Mouse (Mus musculus): ENCODE results near the gene Casc3.

Casc3 gene

DNA sequence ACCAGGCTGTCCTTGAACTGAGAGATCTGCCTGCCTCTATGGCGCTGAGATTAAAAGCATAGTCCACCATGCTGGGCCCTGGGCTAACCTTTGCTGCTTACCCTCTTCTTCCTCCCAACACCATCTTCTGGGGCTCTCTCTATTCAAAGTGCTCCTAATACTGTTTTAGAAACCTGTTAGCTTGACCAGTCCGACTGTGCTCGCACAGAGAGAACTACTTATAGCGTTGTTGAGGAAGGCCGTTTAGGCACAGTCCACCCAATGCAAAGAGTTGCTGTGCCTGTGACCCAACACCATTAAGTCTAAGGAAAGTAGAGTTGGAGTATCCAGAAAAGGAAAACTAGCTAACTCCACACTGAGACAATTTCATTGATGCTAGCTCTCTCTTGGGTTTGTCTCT lies 16.6 kb upstream of the Casc3 start:
- in situ Hi-C loops (cut with MboI, MseI): loop anchor here (5.0 to 25.0 kb wide), 5 partner anchors 46 to 1651 kb away; partner anchors contain the start of genes Csf3 (in 1 of the 2) and Thra (in 1 of the 2)

- in situ Hi-C loops (cut with MboI, MseI): loop anchor here (5.0 to 25.0 kb wide), 5 partner anchors 46 to 1651 kb away; partner anchors contain the start of genes Csf3 (in 1 of the 2) and Thra (in 1 of the 2)
Measured at GRCm38 (mm10) chr11:98788550-98789218, 16.0 kb upstream of the Casc3 start.

DNA sequence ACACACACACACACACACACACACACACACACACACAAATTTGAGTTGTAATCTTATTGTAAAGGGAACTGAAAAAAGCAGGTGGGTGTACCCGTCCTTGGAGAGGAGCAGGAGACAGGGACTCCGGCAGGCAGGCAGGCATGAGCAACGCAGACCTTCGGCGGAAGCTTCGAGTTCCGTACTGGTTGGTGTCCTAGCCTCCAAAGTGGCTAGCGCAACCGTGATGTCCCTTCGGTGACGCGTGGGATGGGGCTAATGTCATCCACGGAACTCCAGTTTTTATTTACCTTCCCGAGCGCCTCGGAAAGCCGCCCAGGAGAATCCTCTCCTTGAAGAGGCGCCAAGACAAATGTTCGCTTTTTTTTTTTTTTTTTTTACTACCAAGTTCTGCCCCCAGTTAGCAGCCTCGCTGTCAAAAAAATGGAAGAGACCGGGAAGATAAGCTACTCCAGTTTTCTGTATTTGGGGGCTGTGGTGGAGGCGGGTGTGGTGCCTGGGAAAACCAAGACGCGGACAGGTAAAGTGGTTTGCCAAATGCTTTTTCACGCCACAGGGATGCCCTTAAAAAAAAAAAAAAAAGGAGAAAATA lies 15.4 kb upstream of the Casc3 start:
- in situ Hi-C loops (cut with MboI, MseI): loop anchor here (5.0 to 25.0 kb wide), 5 partner anchors 47 to 1652 kb away; partner anchors contain the start of genes Csf3 (in 1 of the 2) and Thra (in 1 of the 2)

DNA sequence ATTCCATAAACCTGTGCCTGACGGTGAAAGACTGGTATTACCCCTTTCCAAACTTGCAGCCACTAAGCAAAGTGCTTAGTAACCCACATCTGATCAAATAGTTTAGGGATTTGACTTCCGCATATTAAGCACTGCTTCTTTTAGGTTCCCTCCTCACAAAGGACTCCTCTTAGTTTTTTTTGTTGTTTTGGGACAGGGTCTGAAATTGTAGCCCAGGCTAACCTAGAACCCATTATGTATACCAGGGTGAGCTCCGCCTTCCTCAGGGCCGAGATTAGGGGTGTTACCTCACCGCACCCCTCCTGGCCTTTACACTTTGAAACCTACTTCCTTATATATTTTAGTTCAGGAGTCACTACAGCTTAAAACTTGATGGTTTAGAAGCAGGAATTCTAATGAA lies 14.9 kb upstream of the Casc3 start:
- in situ Hi-C loops (cut with MboI, MseI): loop anchor here (5.0 to 25.0 kb wide), 5 partner anchors 48 to 1653 kb away; partner anchors contain the start of genes Csf3 (in 1 of the 2) and Thra (in 1 of the 2)

- in situ Hi-C loops (cut with MboI, MseI): loop anchor here in 1 of 2 experiments (25.0 kb wide), 1 partner anchor 1653 kb away; no protein-coding TSS in a partner anchor
Measured at GRCm38 (mm10) chr11:98790631-98791205, 14.0 kb upstream of the Casc3 start.

- in situ Hi-C loops (cut with MboI, MseI): loop anchor here in 1 of 2 experiments (25.0 kb wide), 1 partner anchor 1654 kb away; no protein-coding TSS in a partner anchor
Measured at GRCm38 (mm10) chr11:98791448-98791847, 13.3 kb upstream of the Casc3 start.

DNA sequence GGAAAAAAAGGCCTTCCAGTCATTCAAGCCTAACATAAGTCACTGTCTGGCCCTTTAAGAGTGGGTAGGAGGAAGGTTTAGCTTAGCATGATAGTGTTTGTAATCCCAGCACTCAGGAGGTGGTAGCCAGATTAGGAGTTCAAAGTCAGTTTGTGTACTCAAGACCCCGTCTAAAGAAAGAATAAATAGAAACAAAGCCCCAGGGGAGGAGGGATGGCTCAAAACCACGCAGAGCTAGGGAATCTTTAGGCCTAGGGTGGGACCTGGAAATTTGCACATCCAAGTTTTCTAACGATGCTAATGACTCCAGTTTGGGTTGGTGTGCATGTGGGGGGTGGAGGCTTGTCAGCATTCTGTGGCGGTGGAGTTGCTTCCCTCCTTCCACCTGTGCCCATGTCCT lies 12.6 kb upstream of the Casc3 start:
- in situ Hi-C loops (cut with MboI, MseI): loop anchor here in 1 of 2 experiments (25.0 kb wide), 1 partner anchor 1655 kb away; no protein-coding TSS in a partner anchor

DNA sequence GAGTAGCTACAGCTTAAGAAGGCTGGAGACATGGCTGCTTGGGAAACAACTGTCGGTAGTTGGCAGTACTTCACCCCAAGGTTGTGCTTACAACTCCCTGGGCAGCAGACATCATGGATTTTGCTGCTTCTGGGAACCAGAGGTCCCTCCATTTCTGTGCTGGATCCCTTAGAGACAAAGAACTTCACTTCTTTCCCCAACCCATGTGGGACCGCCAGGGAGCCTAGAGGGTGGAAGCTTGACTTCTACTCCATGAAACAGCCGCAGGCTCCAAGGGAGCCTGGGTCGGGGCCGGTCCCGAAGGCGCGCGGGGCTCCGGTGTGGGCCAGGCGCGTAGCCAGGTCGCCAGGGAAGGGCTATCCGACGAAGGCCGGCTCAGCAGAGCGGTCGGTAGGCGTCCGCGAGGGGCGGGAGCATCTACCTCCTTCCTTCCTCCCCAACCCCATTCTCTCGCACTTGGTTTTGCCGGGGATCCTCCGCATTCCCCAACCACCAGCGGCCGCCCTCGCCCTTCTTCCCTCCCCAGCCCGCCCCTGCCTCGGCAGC lies 10.2 kb upstream of the Casc3 start:
- in situ Hi-C loops (cut with MboI, MseI): loop anchor here in 1 of 2 experiments (25.0 kb wide), 1 partner anchor 1657 kb away; no protein-coding TSS in a partner anchor

DNA sequence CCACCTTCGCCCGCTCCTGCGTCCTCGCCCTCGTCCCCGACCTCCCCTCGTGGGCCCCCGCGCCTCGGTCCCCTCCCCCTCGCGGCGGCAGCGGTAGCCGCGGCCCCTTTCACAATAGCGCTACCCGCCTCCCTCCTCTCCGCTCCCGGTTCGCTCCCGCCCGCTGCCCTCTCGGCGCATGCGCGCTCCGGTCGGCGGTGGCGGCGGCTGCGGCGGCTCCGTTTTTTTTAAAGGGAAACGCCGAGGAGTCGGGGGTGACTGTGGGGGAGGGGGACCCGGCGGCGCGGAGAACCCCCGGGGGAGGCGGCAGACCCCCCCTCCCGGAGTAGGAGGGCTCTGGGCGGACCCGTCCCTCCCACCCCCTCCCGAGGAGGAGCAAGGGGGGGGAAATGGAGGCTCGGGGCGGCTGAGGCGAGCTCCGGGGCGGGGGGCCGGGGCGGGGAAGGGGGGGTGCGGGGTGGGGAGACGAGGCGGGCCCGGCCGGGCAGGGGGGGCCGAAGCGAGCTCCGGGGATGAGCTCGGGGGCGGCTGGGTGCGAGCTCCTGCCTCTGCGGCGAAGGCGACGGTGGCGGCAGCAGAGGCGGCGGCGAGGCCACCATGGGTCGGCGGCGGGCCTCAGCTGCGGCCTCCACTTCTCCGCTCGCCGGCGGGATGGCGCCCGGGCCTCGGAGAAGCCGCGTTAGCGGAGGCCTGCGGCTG lies 9.5 kb upstream of the Casc3 start, which contains the start of gene Msl1:
Gene Msl1 (plus strand): TSS at position 502 of the 699 bp plus-strand sequence.
- in situ Hi-C loops (cut with MboI, MseI): loop anchor here in 1 of 2 experiments (25.0 kb wide), 1 partner anchor 1658 kb away; no protein-coding TSS in a partner anchor

GRCm38 (mm10) chr11:98795714-98796514 lies 8.8 kb upstream of the Casc3 start:
- in situ Hi-C loops (cut with MboI, MseI): loop anchor here in 1 of 2 experiments (25.0 kb wide), 1 partner anchor 1659 kb away; no protein-coding TSS in a partner anchor

DNA sequence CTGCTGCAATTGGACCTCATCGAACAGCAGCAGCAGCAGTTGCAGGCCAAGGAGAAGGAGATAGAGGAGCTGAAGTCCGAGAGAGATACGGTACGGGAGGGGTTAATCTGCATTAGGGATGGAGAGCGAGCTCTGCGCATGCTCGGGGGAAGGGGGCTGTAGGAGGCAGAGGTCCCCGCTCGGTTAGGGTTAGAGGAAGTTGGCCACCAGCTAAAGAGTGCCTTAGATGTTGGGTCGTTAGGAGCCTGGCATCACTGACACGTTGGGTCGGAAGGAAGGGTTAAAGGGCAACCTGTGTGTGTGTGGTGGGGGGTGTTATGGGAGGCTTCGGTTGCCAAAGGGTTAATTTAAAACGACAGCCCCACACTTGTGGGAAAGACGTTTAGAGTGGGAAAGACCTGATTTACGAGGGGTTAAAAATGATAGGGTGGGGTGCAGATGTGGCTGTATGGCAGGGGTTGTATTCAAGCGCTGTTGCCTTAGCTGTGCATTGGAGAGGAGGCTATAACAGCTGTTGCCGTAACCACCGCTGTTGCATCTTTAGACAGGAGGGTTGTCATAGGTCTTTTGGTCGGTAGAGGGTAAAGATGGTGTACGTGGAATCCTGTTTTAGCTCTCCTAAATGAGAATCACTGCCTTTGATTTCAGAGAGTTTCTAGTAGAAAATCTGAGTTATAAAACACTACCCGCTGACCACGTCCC lies 8.0 kb upstream of the Casc3 start:
- in situ Hi-C loops (cut with MboI, MseI): loop anchor here in 1 of 2 experiments (25.0 kb wide), 1 partner anchor 1659 kb away; no protein-coding TSS in a partner anchor

- in situ Hi-C loops (cut with MboI, MseI): loop anchor here in 1 of 2 experiments (25.0 kb wide), 1 partner anchor 1660 kb away; no protein-coding TSS in a partner anchor
Measured at GRCm38 (mm10) chr11:98797306-98797705, 7.4 kb upstream of the Casc3 start.

- in situ Hi-C loops (cut with MboI, MseI): loop anchor here in 1 of 2 experiments (25.0 kb wide), 1 partner anchor 1661 kb away; no protein-coding TSS in a partner anchor
Measured at GRCm38 (mm10) chr11:98797909-98798308, 6.8 kb upstream of the Casc3 start.

DNA sequence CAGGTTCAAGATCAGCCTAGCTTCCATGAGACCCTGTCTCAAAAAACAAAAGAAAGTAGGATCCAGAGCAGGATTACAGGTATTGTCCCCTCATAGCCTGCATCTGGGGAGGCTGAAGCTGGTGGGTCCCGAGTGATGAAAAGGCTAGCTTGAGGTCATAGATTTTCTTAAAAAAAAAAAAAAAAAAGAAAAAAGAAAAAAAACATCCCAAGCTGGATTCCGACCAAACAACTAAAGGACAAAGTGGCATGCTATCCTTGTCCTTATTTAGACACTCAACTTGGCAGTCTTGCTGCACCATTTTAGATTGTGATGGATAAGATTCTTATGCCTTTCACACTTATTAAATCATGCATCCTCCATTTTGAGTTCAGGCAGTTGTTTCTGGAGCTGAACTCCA lies 3.7 kb downstream of the Casc3 start:
- in situ Hi-C loops (cut with MboI, MseI): no loop called here

DNA sequence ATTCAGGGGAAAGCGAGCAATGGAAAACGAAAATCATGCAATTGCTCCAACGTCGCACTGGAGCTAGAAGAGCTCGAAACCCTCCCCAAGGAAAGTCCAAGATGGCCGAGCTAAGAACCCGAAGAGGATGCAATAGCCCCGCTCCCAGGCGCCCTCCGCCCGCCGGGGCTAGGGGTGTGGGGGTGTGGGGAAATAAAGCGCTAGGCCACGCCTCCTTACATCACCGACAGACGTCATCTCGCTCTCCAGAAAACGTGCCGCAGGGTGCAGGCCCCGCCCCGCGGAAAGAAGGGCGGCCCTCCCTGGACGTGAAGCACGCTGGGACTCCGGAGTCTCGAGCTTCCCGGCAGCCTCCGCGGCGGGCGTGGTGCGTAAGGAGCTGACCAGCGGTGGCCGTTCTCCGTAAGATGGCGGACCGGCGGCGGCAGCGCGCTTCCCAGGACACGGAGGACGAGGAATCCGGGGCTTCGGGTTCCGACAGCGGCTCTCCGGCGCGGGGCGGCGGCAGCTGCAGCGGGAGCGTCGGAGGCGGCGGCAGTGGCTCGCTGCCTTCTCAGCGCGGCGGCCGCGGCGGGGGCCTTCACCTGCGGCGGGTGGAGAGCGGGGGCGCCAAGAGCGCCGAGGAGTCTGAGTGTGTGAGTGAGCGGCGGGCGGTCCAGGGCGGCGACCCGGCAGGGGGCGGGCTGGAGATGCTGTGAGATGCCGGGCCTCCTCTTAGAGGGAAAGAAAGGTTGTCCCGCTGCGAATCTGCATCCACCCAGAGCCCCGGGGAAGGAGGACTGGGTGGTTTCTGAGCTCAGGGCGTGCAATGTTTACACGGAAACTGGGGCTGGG lies 5.0 kb downstream of the Casc3 start:
- in situ Hi-C loops (cut with MboI, MseI): no loop called here

DNA sequence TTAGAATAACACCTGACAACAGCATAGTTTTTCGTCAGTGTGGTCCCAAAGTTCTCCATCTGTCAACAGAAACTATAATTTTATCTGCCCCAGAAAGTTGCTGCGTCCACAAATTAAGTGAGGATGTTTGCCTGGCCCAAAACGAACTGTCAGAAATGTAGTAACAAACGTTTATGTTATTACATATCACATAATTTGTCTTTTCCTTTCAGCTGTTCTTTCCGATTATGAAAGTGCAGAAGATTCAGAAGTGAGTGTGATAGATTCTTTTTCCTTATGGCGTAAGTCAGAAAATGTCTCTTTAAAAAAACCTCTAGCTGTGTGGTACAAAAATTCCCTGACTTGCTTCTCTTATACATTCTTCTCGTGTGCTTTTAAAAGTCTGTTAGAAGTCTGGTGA lies 6.0 kb downstream of the Casc3 start:
- in situ Hi-C loops (cut with MboI, MseI): no loop called here

GRCm38 (mm10) chr11:98816706-98817239 lies 12.1 kb downstream of the Casc3 start:
- in situ Hi-C loops (cut with MboI, MseI): no loop called here

- in situ Hi-C loops (cut with MboI, MseI): loop anchor here in 1 of 2 experiments (5.0 to 10.0 kb wide), 2 partner anchors 186 to 1596 kb away; no protein-coding TSS in a partner anchor
Measured at GRCm38 (mm10) chr11:98820968-98821367, 16.3 kb downstream of the Casc3 start.

Measured in T-helper 17 cell (primary cell).